Mouse (Mus musculus) gastrocnemius, postnatal 25 days (tissue): ENCODE measurements around the gene Mxi1. TPM values are rescaled to one million over a fixed set of nuclear protein-coding genes. Genes with fewer than 3 reads are reported as not detected.

Experiments used
- DNase-seq: peaks from one replicate; pipeline ENCODE4 v3.0.0; 2022
- long read RNA-seq, 2 experiments: library from polyadenylated mRNA; stranded (forward); transcript quantifications; one replicate each; pipeline ENCODE4 v2.0.0; 2021
- total RNA-seq, 2 experiments: library from RNA; stranded (reverse); gene quantifications; 1 replicate in 1 of 2; 2 replicates in 1 of 2; pipeline ENCODE4 v1.2.3; 2021

Mxi1 gene
- total RNA-seq = 10 to 100 TPM; 37.8 to 39.1 TPM
- long read RNA-seq, experiment 1, full-length matches to known transcripts = 39 of 49 reads
- long read RNA-seq, experiment 1, partial matches to known transcripts = 0 of 49 reads
- long read RNA-seq, experiment 1, other reads (novel, unspliced or antisense) = 10 of 49 reads
- long read RNA-seq, experiment 2, transcript Mxi1-203 (6 exons, 2,340 nt) = major isoform, 52 of 71 reads
- long read RNA-seq, experiment 2, transcript Mxi1-201 (6 exons, 2,627 nt) = minor isoform, 8 of 71 reads
- long read RNA-seq, experiment 2, partial matches to known transcripts = 2 of 71 reads
- long read RNA-seq, experiment 2, other reads (novel, unspliced or antisense) = 9 of 71 reads

GRCm38 (mm10) chr19:53310348-53310747 lies at the start of gene Mxi1:
Gene Mxi1, plus strand, starts transcription at chr19:53310518.
- DNase-seq = peak; percentile 76

- DNase-seq = no peak
Observed at GRCm38 (mm10) chr19:53260828-53261227, 49.5 kb upstream of the Mxi1 start.

GRCm38 (mm10) chr19:53262061-53262460 lies 48.3 kb upstream of the Mxi1 start:
- no peak for DNase-seq

DNA sequence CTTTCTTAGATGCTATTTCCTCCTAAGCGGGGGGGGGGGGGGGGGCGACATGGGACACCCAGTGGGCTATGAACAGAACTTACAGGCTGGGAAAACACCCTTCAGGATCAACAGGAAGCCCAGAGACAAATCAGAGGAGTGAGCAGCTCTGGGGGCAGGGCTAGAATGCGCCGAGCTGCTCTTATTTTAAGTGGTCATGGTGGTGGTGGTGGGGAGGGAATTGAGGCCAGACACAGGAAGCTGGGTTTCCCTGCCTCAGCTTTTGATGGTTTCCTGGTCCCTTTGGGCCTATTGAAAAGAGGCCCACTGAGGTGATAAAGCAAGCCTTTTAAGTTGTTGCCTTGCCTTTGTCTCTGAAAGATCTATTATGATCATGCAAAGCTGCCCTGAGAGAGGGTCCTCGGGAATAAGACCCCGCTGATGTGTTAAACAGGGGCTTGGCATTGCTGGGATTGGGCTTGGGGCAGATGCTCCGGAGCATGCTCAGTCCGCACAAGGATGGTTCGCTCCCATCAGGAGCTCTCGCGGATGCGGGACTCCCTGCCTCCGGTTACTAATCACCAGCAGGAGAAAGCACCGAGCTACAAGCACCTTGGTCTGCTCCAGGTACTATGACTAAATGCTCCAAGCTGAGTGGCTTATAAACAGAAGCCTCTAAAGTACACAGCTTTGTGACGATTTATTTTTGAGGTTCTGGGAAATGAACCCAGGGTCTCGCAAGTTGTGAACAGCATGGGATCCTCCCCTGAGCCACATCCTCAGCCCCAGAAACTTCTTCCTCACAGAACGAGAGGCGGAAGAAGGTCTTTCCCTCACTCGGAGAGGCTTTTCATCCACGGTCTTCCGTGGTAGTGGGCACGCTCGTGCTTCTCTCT lies 46.2 kb upstream of the Mxi1 start:
- DNase-seq = no peak

DNA sequence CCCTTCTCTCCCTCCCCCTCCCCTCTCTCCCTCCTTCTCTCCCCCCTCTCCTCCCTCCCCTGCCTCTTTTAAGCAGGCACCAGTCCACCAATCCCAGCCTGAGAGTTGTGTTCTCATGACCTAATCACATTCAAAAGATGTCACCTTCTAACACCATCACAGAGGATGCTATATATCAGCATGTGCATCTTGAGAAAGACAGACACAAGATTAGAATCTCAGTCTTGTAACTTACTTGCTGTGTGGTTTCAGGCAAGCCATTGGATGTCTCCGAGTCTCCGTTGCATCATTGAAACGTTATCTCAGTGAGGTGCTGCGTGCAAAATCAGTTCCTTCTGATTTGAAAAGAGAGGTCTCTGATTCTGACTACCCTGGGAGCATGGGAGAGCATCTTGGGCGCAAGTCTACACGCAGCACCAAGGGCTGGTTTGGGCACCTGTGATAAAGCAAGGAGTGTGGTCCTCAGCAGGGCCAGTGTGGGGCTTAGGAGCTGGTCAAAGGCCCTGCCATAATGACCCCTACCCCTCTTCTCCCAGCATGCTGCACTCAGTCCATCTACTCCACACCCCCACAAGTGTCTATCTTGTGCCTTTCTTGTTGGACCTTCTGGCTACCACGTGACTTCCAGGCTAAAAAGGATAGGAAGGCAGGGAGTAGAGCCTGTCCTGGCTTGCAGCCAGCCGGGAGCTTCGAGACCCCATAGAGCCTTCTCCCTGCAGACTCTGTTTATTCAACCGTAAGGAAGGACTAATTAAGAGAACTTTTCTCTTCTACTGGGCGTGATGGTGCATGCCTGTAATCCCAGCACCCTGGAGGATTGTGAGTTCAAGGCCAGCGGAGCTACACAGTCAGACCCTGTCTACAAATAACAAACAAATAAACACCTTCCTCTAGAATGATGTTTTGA lies 45.2 kb upstream of the Mxi1 start:
- no peak for DNase-seq

DNA sequence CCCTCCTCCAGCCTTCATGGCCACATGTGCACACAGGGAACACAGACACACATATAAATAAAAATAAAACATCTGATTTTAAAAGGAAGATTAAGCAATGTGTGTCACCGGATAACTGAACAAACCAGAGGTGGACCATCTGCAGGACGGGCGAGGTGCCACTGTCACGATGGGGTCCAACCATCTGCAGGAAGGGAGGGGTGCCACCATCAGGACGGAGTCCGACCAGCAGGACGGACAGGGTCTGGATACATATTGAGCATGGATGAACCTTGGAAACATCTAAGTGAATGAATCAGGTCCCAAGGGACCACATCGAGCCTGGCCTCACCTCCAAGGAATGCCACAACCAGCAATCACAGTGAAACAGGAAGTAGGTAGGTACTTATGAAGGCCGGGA lies 43.0 kb upstream of the Mxi1 start:
- no peak for DNase-seq

DNA sequence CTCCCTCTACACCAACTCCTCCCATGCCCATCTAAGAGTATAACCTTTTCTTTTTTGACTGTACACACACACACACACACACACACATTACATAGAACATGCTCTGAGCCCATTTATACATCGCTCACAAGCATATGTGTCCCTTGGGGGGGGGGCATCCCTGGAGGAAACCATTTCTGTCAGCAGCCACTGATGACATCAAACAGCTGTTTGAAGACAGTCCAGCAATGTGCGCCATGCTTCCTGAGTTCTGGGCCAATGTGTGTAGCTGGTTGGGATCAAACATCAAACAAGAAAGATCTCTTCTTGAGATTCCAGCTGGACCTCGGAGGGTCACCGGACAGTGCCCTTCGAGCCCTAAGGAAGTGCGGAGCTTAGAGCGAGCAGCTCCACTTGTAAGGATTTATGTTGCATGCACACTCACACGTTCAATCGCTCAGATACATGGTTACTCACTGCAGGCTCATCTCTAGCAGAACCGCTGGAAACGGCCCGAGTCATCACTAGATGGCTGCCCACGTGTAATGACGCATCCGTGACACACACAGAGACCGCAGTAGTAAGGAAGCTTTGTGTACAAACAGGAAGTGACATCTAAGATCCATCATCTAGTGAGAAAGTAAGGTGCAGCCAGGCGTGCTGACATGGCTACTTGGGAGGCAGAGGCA lies 37.1 kb upstream of the Mxi1 start:
- no peak for DNase-seq

- no peak for DNase-seq
Observed at GRCm38 (mm10) chr19:53273781-53274428, 36.4 kb upstream of the Mxi1 start.

GRCm38 (mm10) chr19:53275204-53275603 lies 35.1 kb upstream of the Mxi1 start:
- no peak for DNase-seq

DNA sequence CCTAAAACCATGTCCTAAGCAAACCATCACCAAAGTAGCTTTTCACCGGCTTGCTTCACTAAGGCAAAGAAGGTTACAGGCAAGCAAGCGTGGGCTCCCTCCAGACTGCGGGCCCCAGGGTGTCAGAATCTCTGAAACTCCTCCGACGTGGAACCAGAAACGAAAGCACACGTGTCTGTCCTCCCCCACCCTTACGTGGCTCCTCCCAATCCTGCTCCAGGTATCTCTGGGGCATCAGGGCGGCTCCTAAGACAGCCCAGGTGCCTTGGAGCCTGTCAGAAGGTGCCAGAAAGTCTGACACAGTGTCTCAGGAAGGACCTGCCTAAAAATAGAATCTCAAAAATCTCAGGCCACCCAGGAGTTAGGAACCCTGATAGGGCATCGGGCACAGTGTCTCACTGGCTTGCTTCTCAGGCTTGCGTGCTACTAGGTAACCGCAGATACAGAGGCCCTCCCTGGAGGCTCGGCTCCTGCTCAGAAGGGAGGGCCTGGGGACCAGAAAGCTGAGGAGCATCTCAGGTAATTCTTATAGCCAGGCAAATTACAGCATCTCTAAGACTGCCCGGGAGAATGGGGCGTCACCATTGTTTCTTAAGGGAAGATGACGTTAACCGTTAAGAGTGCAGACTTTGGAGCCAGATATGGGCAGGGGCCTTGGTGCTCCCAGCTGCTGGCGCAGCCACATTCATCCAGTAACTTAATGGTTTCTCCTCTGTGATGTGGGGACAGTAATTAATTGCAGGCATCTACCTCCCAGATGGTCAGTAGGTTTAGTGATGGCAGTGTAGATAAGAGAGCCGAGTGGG lies 33.2 kb upstream of the Mxi1 start:
- no peak for DNase-seq

- DNase-seq = peak; percentile 36
Observed at GRCm38 (mm10) chr19:53278491-53279415, 31.6 kb upstream of the Mxi1 start.

DNA sequence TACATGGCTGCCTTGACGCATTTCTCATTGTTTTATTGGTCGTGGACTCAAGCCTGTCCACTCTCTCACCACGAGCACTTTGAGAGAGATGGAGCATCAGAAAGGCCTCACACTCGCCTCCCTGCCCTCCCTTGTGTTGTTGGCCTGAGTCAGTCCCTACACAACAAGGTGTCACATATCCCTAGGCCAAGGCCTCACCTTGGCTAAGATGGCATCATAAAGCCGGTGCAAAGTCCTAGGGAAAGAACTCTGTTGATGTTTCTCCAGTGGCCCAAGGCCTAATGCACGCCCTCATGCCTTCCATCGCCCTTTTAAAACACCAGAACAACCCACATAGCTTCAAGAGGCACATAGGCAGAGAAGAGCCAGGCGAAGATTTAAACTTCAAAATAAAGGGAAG lies 30.1 kb upstream of the Mxi1 start:
- no peak for DNase-seq

GRCm38 (mm10) chr19:53282571-53282970 lies 27.7 kb upstream of the Mxi1 start:
- DNase-seq = no peak

DNA sequence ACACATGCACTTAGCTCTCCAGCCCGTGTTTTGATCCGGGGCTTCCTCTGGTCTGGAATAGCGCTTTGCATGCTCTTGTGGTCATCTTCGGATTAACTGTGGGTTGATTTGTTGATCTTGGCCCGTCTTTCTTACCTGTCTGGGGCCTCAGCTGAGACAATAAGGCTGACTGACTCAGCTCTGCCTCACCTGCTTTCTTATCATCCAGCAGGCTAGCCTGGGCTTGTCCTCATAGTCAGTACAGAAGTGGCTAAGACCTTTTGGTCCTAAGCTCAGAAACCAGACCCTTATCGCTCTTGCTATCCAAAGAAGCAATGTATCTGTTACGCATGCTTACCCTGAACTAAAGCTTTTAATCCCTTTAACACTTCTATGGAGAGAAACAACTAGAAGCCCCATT lies 26.6 kb upstream of the Mxi1 start:
- no peak for DNase-seq

GRCm38 (mm10) chr19:53284268-53285208 lies 25.8 kb upstream of the Mxi1 start:
- no peak for DNase-seq

DNA sequence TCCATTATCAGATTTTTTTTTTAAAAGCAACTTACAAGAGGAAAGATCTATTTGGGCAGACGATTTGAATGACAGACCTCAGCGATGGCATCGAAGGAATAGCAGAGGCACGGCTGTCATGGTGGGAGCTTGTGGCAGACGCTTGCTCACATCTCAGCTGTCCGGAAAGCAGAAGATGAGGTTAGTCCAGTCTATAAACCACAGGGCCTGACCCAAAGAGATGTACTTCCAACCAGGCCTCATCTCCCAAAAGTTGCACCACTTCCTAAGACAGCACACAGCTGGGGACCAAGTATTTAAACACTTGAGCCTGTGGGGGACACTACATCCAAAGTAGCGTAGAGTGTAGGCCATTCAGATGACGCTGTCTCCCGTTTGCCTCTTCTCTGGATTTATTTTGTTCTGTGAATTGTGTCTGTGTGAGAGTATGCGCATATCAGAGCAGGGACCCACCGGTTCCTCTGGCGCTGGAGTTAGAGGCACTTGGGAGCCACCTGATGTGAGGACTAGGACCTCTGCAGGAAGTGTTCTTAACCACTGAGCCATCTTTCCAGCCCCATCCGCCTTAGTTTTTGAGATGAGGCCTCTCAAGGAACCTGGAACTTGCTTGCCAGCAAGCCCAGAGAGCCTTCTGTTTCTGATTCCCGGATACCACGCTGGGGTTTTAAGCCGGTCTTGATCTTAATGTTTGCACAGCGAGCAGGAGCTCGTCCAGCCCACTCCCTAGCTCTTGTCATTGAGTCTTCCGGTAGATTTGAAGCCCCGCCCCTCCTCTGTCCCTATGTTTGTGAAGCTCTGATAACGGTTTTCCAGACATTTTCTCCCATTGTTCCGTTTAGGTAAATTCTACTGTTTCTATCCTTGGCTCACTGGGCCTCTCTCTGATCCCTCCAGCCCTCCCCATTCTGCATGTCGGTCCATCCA lies 13.7 kb upstream of the Mxi1 start:
- DNase-seq = no peak
